Mouse (Mus musculus) thymus, postnatal 10 days (tissue): ENCODE measurements around the gene Gm2016.
"Not testable (repeated sequence)": the region's sequence is repeated elsewhere in the genome, so short reads cannot be mapped to it uniquely, and the experiment has no call there.

Source experiments
- DNase-seq, 2 experiments: peaks; one replicate each; pipeline ENCODE4 v3.0.0; 2021; ENCODE audit warnings: low spot score in 2 of 2

Gene Gm2016

GRCm38 (mm10) chr12:87873772-87874171 lies at the start of gene Gm2016:
TSS of gene Gm2016 (plus strand) at chr12:87874072.
- not testable (repeated sequence) for DNase-seq

DNA sequence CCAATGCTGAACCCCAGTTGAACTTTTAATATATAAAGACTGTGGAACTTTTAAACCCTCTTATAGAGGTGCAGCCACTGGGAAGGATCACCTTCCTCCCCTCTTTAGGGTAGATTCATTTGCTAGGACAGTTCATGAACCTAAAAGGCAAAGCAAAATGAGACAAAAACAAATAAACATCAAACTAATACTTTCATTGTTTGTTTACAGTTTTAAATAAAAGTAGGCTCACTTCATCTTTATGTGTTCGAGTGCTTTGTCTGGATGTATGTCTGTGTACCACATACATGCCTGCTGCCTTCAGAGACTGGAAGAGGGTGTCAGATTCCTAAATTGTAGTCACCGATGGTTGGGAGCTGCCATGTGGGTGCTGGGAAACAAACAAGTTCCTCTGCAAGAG lies 31.6 kb upstream of the Gm2016 start, which contains the start of gene Gm2001:
Gene Gm2001, minus strand, starts transcription at position 101 of the 400 bp plus-strand sequence.
- not testable (repeated sequence) for DNase-seq

DNA sequence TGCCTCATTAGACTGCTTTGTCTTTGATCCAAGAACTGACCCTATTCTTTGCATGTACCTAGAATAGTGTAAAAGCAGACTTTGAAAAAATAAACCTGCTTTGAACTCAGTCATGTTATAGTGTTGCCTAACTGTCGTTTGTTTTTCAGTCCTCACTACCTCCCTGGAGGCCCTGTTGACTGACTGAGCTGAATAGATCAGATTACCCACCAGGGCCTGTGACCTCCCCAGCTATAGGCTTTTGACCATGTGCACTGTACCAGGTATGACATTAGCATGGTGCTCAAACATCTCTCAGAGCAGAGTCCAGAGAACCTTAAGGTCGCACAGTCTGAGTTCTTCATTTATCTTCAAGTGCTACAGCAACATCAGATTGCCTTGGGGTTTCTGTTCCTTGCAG lies 23.2 kb upstream of the Gm2016 start:
- DNase-seq, result not testable (repeated sequence)

DNA sequence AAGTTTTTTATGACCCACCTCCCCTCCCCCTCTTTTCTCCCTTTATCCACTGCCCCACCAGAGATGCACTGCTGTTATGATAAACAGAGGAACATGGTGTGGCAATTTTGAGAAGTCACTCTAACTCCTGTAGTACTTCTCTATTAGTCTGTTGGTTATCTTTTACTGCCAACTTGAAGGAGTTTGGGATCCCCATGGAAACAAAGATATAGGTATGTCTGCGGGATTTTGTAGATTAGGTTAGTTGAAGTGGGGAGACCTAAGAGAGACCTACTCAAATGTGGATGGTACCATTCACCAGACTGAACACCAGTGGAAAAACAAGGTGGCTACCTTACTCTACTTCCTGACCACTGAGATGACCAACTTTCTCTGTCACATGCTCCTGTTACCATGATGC lies 17.8 kb upstream of the Gm2016 start:
- DNase-seq, result not testable (repeated sequence)

GRCm38 (mm10) chr12:87861740-87862692 lies 11.9 kb upstream of the Gm2016 start:
- peak in 1 of 2 experiments; percentile 8 for DNase-seq

GRCm38 (mm10) chr12:87863638-87864037 lies 10.2 kb upstream of the Gm2016 start:
- not testable (repeated sequence) for DNase-seq

DNA sequence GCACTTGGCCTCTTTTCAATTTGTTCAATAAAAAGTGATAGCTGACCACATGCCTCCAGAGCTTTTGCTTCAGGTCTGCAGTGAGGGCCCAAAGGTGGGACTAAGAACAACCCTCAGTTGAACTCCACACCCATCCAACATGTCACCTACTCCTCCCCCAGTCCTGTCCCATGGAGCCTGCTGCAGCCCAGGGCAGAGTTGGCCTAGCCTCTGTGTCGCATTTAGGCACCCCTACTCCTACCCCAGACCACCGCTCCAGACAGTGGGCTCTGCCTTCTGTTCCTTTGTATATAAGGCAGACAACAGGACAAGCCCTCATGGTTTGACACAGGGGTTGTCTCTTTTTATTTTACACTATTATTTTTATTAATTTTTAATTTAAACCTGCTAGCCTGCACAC lies 9.8 kb upstream of the Gm2016 start:
- DNase-seq, result not testable (repeated sequence)

DNA sequence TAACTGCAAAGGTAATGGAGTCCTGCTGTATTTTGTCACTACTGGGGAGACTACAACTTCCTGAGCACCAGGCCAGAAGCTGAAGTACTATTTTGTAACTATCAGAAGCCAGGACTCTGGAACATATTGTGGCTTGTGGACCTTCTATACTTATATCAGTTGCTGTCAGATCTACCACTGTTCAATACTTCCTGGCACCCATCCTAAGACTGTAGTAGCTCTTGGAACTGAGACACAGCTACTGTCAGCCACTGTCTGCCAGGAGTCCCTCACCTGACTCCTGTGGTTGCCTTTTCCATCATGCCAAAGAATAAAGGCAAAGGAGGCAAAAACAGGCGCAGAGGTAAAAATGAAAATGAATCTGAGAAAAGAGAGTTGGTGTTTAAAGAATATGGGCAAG lies 21.2 kb downstream of the Gm2016 start, which contains the start of gene Gm2022:
Gene Gm2022, plus strand, starts transcription at position 301 of the 400 bp plus-strand sequence.
- DNase-seq, result not testable (repeated sequence)

- not testable (repeated sequence) for DNase-seq
Observed at GRCm38 (mm10) chr12:87919721-87920120, 45.8 kb downstream of the Gm2016 start, which contains the start of gene Gm2035. TSS of gene Gm2035 (minus strand) at chr12:87919857.
